In the genomic region with DNA sequence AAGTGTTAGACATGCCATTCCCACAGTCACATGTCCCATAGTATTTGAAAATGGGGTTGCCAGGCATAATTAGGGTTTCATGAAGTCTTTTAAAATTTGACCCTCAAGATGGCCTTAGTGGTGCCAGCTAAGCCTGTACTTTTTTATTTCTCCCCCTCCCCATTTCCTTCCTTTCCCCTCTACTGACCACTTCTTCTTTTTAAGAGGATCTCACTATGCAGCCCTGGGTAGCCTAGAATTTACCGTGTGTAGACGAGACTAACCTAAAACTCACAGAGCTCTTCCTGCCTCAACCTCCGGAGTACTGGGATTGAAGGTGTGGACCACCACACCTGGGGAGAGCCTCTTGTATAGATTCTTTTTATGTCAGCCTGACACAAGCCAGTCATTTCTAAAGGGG, we compare ENCODE assay signal across 15 mouse cellular contexts.
"Had no signal": no experiment of that assay in that cellular context is flagged by ENCODE, and none has a peak within 500 bp of the region (broad histone marks: within the 10 kb centered on the region; RNA-seq: fewer than 3 reads in every experiment).

No protein-coding gene starts in this region.

- H3K9ac ChIP-seq: neural tube, embryonic 15.5 days; stomach, embryonic 15.5 days had no signal

- H3K9me3 ChIP-seq: stomach, embryonic 15.5 days had no signal

- H3K4me2 ChIP-seq: neural tube, embryonic 15.5 days; stomach, embryonic 15.5 days had no signal

- DNase-seq: retina, postnatal 1 day; right cerebral cortex, adult 18-20 months; right cerebral cortex, postnatal 14 days; right cerebral cortex, postnatal 25 days; right cerebral cortex, postnatal 4 days; spleen, adult 18-20 months; thymus, adult 18-20 months; thymus, adult 2 months; thymus, postnatal 14 days; thymus, postnatal 25 days; thymus, postnatal 36 days; thymus, postnatal 4 days had no signal

- H3K27me3 ChIP-seq: neural tube, embryonic 15.5 days; stomach, embryonic 15.5 days had no signal

- H3K4me3 ChIP-seq: neural tube, embryonic 15.5 days; stomach, embryonic 15.5 days had no signal

- H3K36me3 ChIP-seq: neural tube, embryonic 15.5 days; stomach, embryonic 15.5 days had no signal

- H3K27ac ChIP-seq: neural tube, embryonic 15.5 days; stomach, embryonic 15.5 days; stomach, postnatal 0 days had no signal

- H3K4me1 ChIP-seq: neural tube, embryonic 15.5 days; stomach, embryonic 15.5 days had no signal
